8 mouse cellular contexts compared by ENCODE assay signal in genomic region chr11:59899711-59900685, GRCm38 (mm10). TPM values are rescaled to one million over a fixed set of nuclear protein-coding genes. Genes with fewer than 3 reads are reported as not detected.
DNase-seq lines count a peak whose midpoint lies in the region; ATAC-seq and TF ChIP-seq lines count a peak whose summit lies in the region.

No protein-coding gene starts in this region.

- TF ChIP-seq POLR2A in limb, embryonic 14.5 days (IDR thresholded peaks at IDR 0.05; ENCODE audit: borderline replicate concordance, extremely low read depth, insufficient read depth, insufficient read length) = no peak

- peak; percentile 4 for DNase-seq in limb, embryonic 14.5 days (ENCODE audit: low spot score)
- DNase-seq in limb, embryonic 10.5 days (ENCODE audit: low spot score) = no peak
- peak; percentile 29 for DNase-seq in fibroblast of lung, adult 2 months (ENCODE audit: low read depth)
- DNase-seq in heart, postnatal 4 days = peak; percentile 53
- no peak for DNase-seq in ovary, postnatal 36 days (ENCODE audit: low spot score)
- DNase-seq in urinary bladder, postnatal 14 days (ENCODE audit: low spot score) = no peak

- no peaks in the 10 kb centered on the region for H3K4me1 ChIP-seq in limb, embryonic 14.5 days (ENCODE audit: control insufficient read depth, insufficient read depth, low read length)
- H3K4me1 ChIP-seq in limb, embryonic 10.5 days = peaks cover 3% of the 10 kb centered on the region; the same call in 1 of the 2 replicates
- H3K4me1 ChIP-seq in neural tube, embryonic 14.5 days (ENCODE audit: control insufficient read depth, insufficient read depth, low read length) = peaks cover 4% of the 10 kb centered on the region; the same call in 1 of the 2 replicates

- H3K9me3 ChIP-seq in limb, embryonic 14.5 days (ENCODE audit: control insufficient read depth, low read length) = no peaks in the 10 kb centered on the region
- no peaks in the 10 kb centered on the region for H3K9me3 ChIP-seq in limb, embryonic 10.5 days (replicated peaks)
- H3K9me3 ChIP-seq in neural tube, embryonic 14.5 days (ENCODE audit: control insufficient read depth, low read length) = no peaks in the 10 kb centered on the region

- no peaks in the 10 kb centered on the region for H3K27me3 ChIP-seq in limb, embryonic 14.5 days (ENCODE audit: control insufficient read depth, insufficient read depth, low read length)
- no peaks in the 10 kb centered on the region for H3K27me3 ChIP-seq in limb, embryonic 10.5 days (ENCODE audit: low read depth, poor library complexity, severe bottlenecking)
- no peaks in the 10 kb centered on the region for H3K27me3 ChIP-seq in neural tube, embryonic 14.5 days (ENCODE audit: control insufficient read depth, insufficient read depth, low read length)

- H3K4me2 ChIP-seq in limb, embryonic 14.5 days (replicated peaks; ENCODE audit: low read depth, low read length, severe bottlenecking) = no peak overlapping the region
- no peak overlapping the region for H3K4me2 ChIP-seq in neural tube, embryonic 14.5 days (ENCODE audit: low read depth, low read length)

- H3K36me3 ChIP-seq in limb, embryonic 14.5 days (ENCODE audit: control insufficient read depth, insufficient read depth, low read length) = no peaks in the 10 kb centered on the region
- no peaks in the 10 kb centered on the region for H3K36me3 ChIP-seq in limb, embryonic 10.5 days
- no peaks in the 10 kb centered on the region for H3K36me3 ChIP-seq in neural tube, embryonic 14.5 days (ENCODE audit: control insufficient read depth, insufficient read depth, low read length)

- H3K9ac ChIP-seq in limb, embryonic 14.5 days (ENCODE audit: low read depth, low read length, severe bottlenecking) = no peak overlapping the region
- no peak overlapping the region for H3K9ac ChIP-seq in neural tube, embryonic 14.5 days (replicated peaks; ENCODE audit: low read depth, low read length)

- 55% methylated on average over 13 of the region's 13 CpGs for WGBS in limb, embryonic 14.5 days
- WGBS in limb, embryonic 10.5 days = 52% methylated on average over 13 of the region's 13 CpGs
- WGBS in neural tube, embryonic 14.5 days = 34% methylated on average over 13 of the region's 13 CpGs

- ATAC-seq in limb, embryonic 14.5 days (ENCODE audit: low FRiP score, low read depth) = no peak
- ATAC-seq in neural tube, embryonic 14.5 days (ENCODE audit: low read depth) = no peak
- ATAC-seq in erythroid progenitor cell, adult 5-6 weeks (replicated peaks; ENCODE audit: low FRiP score, poor library complexity, severe bottlenecking) = no peak

- H3K27ac ChIP-seq in limb, embryonic 14.5 days (replicated peaks; ENCODE audit: low read depth, low read length) = no peak overlapping the region
- H3K27ac ChIP-seq in limb, embryonic 10.5 days = no peak overlapping the region
- peak overlapping the region; percentile 23 for H3K27ac ChIP-seq in neural tube, embryonic 14.5 days (ENCODE audit: low read depth, low read length)

- no peak overlapping the region for H3K4me3 ChIP-seq in limb, embryonic 14.5 days (replicated peaks; ENCODE audit: low read length)
- H3K4me3 ChIP-seq in limb, embryonic 10.5 days = no peak overlapping the region
- no peak overlapping the region for H3K4me3 ChIP-seq in neural tube, embryonic 14.5 days (ENCODE audit: low read depth, low read length)

RNA-seq across cellular contexts. Expression of gene Med9, which starts 48.0 kb away (rescaled TPM):
- 21.7 and 26.1 TPM in 2 replicates for polyA plus RNA-seq in limb, embryonic 14.5 days (2012; rRNA removed)
- 34.6 TPM in 2 replicates for polyA plus RNA-seq in limb, embryonic 14.5 days (2014; fragmentation: Nextera tagmentation; extraction: Ambion mirVana)
- 50.1 and 55.7 TPM in 2 replicates for polyA plus RNA-seq in limb, embryonic 10.5 days (2016; fragmentation: Nextera tagmentation; extraction: Ambion mirVana)
- 10 to 100 TPM; 27.5 to 30.2 TPM for total RNA-seq in heart, postnatal 4 days (2021)
- 36.7 and 39.4 TPM in 2 replicates for polyA plus RNA-seq in neural tube, embryonic 14.5 days (2014; fragmentation: Nextera tagmentation; extraction: Ambion mirVana)
- total RNA-seq in erythroid progenitor cell, adult 5-6 weeks (2015; ENCODE audit: low replicate concordance) = 12.2 and 13.3 TPM in 2 replicates
- total RNA-seq in erythroid progenitor cell, adult 5-6 weeks (2017; ENCODE audit: low replicate concordance) = 9.6 and 13.5 TPM in 2 replicates

Comparison
In these comparisons a context has a peak if more than half of its experiments do, and no peak if none do; other contexts are left out.
1. DNase-seq: peak in limb, embryonic 14.5 days (single experiment), fibroblast of lung, adult 2 months (single experiment) and heart, postnatal 4 days (single experiment); none in limb, embryonic 10.5 days (single experiment), ovary, postnatal 36 days (single experiment) and urinary bladder, postnatal 14 days (single experiment).